Mouse (Mus musculus): ENCODE measurements around the gene Cope. TPM values are rescaled to one million over a fixed set of nuclear protein-coding genes. Genes with fewer than 3 reads are reported as not detected.

Gene Cope
- total RNA-seq (2021), result 100 to 1,000 TPM; 168 to 177 TPM
- long read RNA-seq, experiment 1, transcript Cope-201 (10 exons, 1,300 nt), result major isoform, 286 of 318 reads
- long read RNA-seq, experiment 1, partial matches to known transcripts, result 6 of 318 reads
- long read RNA-seq, experiment 1, other reads (novel, unspliced or antisense), result 25 of 318 reads
- long read RNA-seq, experiment 2, transcript Cope-204 (8 exons, 2,753 nt), result minor isoform, 10 of 312 reads
- long read RNA-seq, experiment 2, transcript Cope-201 (10 exons, 1,300 nt), result major isoform, 264 of 312 reads
- long read RNA-seq, experiment 2, partial matches to known transcripts, result 15 of 312 reads
- long read RNA-seq, experiment 2, other reads (novel, unspliced or antisense), result 23 of 312 reads

- peak; percentile 82 to 93 for DNase-seq (ENCODE audit: low spot score in 2 of 2)
Measured at GRCm38 (mm10) chr8:70302358-70302890, at the start of gene Cope, which contains the start of gene Ddx49. TSS of gene Cope (plus strand) at chr8:70302518. TSS of gene Ddx49 (minus strand) at chr8:70302489.

GRCm38 (mm10) chr8:70254628-70255027 lies 47.7 kb upstream of the Cope start:
- no peak for DNase-seq (ENCODE audit: low spot score in 2 of 2)

- DNase-seq (ENCODE audit: low spot score in 2 of 2), result no peak
Measured at GRCm38 (mm10) chr8:70257456-70257855, 44.9 kb upstream of the Cope start.

GRCm38 (mm10) chr8:70258600-70258999 lies 43.7 kb upstream of the Cope start:
- DNase-seq (ENCODE audit: low spot score in 2 of 2), result no peak

GRCm38 (mm10) chr8:70259043-70259442 lies 43.3 kb upstream of the Cope start:
- no peak for DNase-seq (ENCODE audit: low spot score in 2 of 2)

GRCm38 (mm10) chr8:70267674-70268073 lies 34.6 kb upstream of the Cope start:
- DNase-seq (ENCODE audit: low spot score in 2 of 2), result no peak

GRCm38 (mm10) chr8:70268311-70268710 lies 34.0 kb upstream of the Cope start:
- DNase-seq (ENCODE audit: low spot score in 2 of 2), result no peak

- DNase-seq (ENCODE audit: low spot score in 2 of 2), result no peak
Measured at GRCm38 (mm10) chr8:70268799-70269565, 33.3 kb upstream of the Cope start.

GRCm38 (mm10) chr8:70272949-70273348 lies 29.4 kb upstream of the Cope start:
- no peak for DNase-seq (ENCODE audit: low spot score in 2 of 2)

GRCm38 (mm10) chr8:70274350-70274749 lies 28.0 kb upstream of the Cope start:
- DNase-seq (ENCODE audit: low spot score in 2 of 2), result no peak

GRCm38 (mm10) chr8:70276476-70276875 lies 25.8 kb upstream of the Cope start:
- no peak for DNase-seq (ENCODE audit: low spot score in 2 of 2)

- DNase-seq (ENCODE audit: low spot score in 2 of 2), result no peak
Measured at GRCm38 (mm10) chr8:70278175-70278574, 24.1 kb upstream of the Cope start.

- no peak for DNase-seq (ENCODE audit: low spot score in 2 of 2)
Measured at GRCm38 (mm10) chr8:70279266-70279665, 23.1 kb upstream of the Cope start.

GRCm38 (mm10) chr8:70281001-70281400 lies 21.3 kb upstream of the Cope start:
- DNase-seq (ENCODE audit: low spot score in 2 of 2), result no peak

GRCm38 (mm10) chr8:70282603-70283135 lies 19.6 kb upstream of the Cope start, which contains the start of gene Homer3:
TSS of gene Homer3 (plus strand) at chr8:70282827.
- DNase-seq (ENCODE audit: low spot score in 2 of 2), result peak; percentile 89 to 91

GRCm38 (mm10) chr8:70283136-70284077 lies 18.9 kb upstream of the Cope start:
- no peak for DNase-seq (ENCODE audit: low spot score in 2 of 2)

- DNase-seq (ENCODE audit: low spot score in 2 of 2), result no peak
Measured at GRCm38 (mm10) chr8:70284421-70284820, 17.9 kb upstream of the Cope start.

GRCm38 (mm10) chr8:70285304-70285703 lies 17.0 kb upstream of the Cope start:
- no peak for DNase-seq (ENCODE audit: low spot score in 2 of 2)

- no peak for DNase-seq (ENCODE audit: low spot score in 2 of 2)
Measured at GRCm38 (mm10) chr8:70286737-70287136, 15.6 kb upstream of the Cope start.

GRCm38 (mm10) chr8:70293988-70294405 lies 8.3 kb upstream of the Cope start:
- DNase-seq (ENCODE audit: low spot score in 2 of 2), result no peak

- no peak for DNase-seq (ENCODE audit: low spot score in 2 of 2)
Measured at GRCm38 (mm10) chr8:70300881-70301280, 1.4 kb upstream of the Cope start.
